Mouse (Mus musculus) granulocyte monocyte progenitor cell, adult 5-6 weeks (primary cell): ENCODE data around the gene Fam160a1. TPM values are rescaled to one million over a fixed set of nuclear protein-coding genes. Genes with fewer than 3 reads are reported as not detected.

ENCODE experiments used
- ATAC-seq: replicated peaks from 2 replicates; pipeline ENCODE4 v1.8.0; 2016; ENCODE audit warnings: mild to moderate bottlenecking, moderate TSS enrichment, inconsistent platforms; ENCODE audit not compliant: poor library complexity, severe bottlenecking
- total RNA-seq, 2 experiments: library from RNA; stranded (forward) in 1 of 2; stranded (reverse) in 1 of 2; fragments of 200-712, 200-1000 nt in 1 of 2; fragments of >200 nt in 1 of 2; fragmentation: Nextera tagmentation in 1 of 2; gene quantifications; 2 replicates each; pipeline ENCODE4 v1.2.3; 2014 to 2017

The Fam160a1 gene
- total RNA-seq, 2 experiments from 2014 or later, result not detected

DNA sequence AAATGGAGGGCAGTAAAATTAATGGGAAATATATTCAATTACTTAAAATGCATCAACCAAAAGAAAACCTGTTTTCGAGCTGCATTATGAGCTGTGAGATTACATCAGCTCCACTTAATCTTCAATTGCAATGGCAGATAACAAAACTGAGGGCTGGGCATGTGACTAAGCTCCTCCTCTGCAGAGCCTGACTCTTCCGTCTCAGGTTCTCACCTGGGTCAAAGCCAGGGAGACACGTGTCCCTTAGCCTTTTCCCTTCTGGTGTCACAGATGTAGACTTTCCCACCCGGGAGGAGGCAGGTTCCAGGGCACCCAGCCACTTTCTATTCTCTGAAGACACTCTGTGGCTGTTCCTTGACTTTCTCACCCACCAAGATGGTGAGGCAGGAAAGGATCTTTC is 12.0 kb upstream of the Fam160a1 start:
- no peak for ATAC-seq

DNA sequence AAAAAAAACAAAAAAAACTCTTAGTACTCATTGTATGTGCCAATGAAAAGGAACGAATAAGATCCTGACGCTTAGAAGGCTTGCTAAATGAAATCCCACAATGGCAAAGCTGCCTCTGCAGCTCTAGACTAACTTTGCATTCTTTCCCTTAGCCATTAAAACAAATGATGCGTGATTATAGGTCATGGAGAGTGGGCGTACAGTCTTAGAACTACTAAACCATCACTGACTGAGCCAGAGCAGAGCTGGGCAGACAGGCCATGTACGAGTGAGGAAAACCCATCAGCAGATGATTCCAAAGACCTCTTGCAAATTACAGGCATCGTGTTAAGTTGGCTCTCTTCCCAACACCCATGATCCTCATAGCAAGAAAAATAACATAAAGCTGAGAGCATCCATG is 10.7 kb upstream of the Fam160a1 start:
- ATAC-seq, result no peak

DNA sequence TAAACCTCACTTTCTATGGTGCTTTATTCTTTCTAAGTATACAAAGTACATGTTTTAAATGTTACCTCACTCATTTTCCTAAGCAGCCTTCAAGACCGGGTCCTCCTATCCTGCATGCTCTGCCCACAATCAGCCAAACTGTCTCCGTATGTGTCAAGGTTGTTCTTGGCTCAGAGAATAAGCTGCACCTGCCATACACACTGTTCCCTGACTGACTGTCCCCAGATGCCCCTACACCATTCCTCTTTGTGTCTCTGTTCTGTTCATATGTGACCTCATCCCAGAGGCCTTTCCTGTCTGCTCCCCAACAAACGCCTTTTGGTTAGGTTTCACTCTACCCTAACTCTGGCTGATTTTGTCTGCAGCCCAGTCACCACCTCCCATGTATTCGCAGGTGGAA is 10.2 kb upstream of the Fam160a1 start:
- ATAC-seq, result no peak

DNA sequence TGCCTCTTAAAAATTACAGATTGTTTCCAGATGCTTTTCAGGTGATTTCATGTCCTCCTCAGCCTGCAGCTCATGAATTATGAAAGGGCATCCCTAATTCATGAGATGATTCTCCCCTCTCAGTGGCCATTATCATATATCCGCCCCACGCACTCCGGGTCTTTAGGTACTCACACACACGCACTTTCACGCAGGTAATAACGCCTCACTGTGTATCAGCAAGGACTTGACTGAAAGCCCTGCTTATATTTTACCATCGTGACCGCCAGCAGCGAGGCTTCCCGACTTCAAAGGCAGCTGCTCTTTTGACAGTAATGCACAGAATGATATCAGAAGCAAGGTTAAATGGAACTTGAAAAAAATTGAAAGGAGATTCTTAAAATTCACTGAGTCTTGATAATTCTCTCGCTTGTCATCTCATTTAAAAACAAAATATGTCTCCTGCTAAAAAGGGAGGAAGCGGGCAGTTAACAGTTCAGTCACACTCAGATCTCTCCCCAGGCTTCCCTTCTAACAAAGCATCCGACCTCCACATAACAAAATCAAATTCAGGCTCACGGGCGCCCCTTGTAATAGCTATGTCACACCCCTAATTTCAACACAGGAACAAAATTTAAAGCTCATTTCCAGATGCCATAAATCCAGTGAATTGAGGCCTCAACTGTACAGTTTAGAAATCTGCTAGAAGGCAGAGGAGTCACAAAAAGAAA is 3.9 kb upstream of the Fam160a1 start:
- ATAC-seq, result no peak

DNA sequence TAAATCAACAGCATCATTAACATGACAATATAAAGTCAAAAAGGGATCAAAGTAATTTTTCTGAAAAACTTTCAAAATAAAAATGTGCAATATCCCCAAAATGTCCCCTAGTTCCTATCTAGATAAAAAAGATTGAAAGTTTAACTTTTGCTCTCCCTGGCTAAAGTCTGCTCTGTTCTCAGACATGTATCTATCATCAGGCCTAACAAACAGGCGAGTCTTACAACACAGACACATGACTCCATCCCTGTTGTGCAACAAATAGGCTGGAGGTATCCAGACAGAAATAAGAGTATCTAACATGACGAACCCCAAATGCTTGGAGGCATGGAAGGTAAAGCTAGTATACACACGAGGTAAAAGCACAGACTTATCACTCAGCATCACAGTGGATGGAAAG is 2.2 kb upstream of the Fam160a1 start:
- ATAC-seq, result no peak

DNA sequence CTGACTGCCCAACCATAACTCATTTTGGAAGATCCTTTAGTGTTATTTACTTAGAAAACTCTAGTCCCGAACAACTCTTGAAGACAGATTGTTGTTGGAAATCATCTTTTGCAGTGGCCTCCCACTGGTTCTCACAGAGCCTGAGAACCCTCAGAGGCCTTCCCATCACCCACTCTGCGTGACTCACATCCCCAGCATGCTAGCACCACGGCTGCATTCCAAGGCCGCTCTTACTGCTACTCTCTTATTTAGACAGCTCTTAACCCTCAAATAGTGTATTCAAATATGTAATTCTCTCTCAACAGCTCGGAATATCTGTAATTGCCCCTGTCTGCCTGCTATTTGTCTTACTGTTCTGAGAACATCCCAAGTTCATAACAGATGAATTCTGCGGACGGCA is 2.9 kb downstream of the Fam160a1 start:
- ATAC-seq, result no peak

DNA sequence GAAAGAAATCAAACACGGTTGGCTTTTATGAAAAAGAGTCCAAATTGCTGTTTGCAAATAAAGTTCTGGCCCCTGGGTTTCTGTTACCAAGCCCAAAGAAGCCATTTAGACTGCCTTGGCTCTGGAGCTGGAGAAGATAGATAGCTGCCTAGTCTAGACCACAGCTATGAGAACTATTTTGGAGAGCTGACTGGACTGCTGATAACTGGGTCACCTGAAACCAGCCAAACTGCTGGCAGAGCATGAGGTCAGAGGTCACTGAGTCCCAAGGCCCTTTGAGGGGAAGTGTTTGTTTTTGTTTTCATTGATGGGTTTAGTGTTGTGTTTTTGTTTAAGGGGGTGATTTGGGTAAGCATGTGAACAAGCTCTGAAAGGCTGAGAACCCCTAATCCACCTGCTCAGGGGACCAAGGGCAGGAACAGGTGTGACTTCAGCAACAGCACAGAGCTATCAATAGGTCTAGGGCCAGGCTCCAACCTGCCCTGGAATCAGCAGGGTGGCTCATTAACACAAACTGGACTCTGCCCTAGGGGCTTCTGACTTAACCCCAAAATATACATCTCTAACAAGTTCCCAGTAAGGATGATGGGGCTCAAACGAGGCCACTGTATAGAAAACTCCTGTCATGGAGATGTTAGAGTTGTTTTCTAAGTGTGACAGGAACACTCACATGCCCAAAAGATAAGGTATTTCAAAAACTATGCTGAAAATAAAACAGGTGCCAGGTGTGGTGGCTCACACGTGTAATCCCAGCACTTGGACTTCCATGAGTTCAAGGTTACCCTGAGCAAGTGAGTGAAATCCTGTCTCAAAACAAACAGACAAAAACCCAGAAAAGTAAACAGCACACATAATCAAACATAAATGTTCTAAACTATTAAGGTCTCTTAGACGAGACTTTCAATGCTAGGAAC is 3.7 kb downstream of the Fam160a1 start:
- no peak for ATAC-seq

DNA sequence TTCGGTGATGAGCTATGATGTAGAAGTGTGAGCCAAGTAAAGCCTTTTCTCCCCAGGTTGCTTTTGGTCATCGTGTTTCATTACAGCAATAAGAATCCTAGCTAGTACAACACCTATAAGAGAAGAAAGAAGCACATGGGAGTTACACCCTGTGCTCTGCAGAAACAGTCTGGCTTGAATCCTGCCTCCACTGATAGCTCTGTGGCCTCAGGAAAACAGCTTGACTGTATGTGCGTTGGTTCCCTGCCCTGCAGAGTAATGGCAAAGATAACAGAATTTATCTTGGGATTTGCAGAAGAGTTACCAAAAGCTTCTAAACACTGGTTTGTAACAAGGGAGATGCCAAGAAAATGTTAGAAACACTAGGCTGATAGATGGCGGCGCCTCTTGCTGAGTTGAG is 5.1 kb downstream of the Fam160a1 start:
- no peak for ATAC-seq

DNA sequence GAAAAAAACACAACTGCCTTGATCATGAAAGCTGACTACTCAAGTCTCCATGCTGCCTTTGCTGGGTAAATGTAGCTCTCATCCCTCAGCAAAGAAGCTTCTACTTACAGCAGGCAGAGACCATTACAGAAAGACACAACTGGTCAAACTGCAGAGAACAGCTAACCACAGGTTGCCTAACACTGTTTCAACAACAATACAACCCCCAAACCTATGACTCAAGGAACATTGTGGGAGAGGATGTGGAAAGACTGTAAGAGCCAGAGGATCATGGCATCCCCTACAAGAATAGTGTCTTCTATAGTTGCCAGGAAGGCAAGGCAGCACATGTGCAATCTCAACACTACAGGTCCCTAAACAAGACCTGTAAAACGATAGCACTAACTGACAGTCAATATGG is 23.9 kb downstream of the Fam160a1 start:
- ATAC-seq, result peak; percentile 25; the same call in 1 of the 2 replicates

DNA sequence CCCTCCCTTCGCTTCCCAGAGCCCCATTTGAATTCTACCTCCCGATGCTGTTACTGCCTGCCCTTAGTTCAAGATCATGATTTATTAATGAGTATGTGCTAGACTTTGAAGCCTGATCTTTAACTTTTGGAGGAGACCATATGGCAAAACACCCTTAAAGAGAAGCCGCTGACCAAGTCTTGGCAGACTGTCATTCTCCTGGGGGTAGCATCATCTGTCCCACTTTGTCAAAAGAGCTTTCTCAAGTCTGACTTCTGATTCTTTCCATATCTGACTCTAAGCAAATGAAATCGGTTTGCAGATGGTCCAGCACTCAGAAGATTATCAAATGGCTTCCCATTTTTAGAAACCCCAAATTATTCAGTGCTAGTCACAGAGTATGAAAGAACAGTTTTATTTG is 27.3 kb downstream of the Fam160a1 start:
- ATAC-seq, result no peak

DNA sequence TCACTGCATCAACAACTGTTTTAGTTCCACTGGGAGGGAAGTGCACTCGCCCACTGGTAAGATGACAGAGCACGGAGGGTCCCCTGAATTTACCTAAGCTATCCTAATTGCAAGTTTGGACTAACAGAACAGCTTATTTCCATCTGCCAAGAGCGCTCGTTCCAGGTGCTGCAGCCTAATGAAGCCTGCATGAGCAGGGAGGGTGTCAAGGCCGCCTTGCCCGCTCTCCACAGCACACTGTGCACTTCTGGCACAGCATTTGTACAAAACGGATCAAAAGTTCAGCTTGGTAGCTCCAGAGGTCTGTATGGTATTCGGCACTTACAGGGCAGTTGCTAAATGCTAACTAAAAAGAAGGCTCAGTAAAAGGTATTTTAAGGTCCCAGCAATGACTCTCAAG is 30.6 kb downstream of the Fam160a1 start:
- no peak for ATAC-seq

DNA sequence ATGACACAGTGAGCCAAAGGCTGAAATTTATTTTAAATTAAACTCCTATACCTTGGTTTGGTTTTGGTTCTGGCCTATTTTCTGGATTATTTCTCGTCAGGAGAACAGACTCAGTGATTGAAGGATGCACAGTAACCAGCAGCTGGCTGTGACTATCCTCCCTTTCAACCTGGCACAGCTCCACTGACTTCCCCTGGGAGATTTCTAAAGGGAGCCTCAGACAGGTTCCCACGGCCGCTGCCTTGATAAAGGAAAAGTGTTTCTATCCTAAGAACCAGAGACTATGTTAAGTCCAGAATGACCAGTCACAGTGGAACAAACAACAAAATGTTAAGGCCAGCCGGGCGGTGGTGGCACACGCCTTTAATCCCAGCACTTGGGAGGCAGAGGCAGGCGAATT is 36.2 kb downstream of the Fam160a1 start:
- no peak for ATAC-seq

DNA sequence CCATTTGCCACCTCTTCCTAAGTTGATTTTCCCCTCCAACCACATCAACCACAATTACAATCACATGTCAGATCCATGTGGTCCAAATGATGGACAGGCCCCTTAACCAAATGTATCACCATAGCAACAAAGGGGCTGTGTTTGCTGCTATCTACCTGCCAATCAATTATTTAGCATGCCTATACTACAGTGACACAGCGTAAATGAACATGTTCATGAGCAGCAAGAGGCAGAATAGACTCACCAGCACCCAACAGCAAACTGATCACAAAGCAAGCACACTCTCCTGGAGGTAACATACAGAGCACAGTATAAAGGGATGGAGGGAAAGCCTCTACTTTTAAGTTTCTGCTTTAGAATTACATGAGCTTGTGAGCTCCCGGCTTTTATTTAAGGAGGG is 36.8 kb downstream of the Fam160a1 start:
- no peak for ATAC-seq

DNA sequence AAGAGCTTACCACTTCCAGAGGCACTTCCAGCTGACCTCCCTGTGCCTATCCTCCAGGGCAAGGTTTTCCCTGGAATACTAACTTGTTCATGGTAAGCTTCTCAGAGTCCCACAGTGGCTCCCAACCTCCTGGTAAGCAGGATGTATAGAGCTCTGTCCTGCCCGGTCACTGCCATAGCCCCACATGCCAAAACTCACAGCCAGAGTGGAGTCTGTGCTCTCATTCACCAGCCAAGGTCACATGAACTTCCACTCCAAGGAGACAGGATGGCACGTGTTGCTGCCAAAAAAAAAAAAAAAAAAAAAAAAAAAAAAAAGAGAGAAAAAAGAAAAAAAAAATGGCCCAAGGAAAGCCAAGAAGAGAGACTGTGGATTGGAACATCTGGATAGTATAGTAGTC is 39.2 kb downstream of the Fam160a1 start:
- no peak for ATAC-seq

DNA sequence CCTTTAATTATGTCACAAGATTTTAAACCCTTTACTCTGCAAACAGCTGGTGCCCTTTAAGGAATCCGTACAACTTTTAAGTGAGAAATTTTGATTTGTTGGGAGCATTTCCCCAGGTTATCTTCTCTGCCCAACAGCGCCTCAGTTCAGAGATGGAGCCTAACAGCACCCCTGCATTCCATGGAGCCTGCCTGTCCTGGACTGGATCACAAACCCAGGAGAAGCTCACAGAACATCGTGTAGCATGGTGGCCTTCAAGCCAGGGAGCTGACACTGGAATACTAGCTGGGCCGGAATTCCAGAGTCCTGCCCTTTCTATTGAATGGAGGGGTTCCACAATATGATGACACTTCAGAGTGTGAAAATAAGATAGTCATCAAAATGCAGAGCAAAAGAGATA is 39.7 kb downstream of the Fam160a1 start:
- no peak for ATAC-seq

DNA sequence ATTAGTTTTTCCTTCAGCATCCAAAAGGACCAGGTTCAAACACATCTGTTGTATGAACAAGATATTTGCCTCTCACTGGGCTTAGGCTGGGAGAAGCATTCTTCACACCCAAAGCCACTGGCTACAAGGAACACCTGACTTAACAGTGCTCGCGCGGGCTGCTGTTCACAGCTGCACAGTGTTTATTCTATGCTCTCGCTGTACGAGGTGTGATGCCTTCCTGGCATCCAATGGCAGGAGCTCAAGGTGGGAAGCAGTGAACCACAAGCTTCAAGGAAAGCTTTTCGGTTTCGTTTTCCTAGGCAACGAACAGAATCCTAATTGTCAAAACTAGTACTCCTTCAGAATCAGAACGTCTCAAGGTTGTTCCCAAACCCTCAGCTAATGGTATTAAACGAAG is 40.4 kb downstream of the Fam160a1 start:
- no peak for ATAC-seq

DNA sequence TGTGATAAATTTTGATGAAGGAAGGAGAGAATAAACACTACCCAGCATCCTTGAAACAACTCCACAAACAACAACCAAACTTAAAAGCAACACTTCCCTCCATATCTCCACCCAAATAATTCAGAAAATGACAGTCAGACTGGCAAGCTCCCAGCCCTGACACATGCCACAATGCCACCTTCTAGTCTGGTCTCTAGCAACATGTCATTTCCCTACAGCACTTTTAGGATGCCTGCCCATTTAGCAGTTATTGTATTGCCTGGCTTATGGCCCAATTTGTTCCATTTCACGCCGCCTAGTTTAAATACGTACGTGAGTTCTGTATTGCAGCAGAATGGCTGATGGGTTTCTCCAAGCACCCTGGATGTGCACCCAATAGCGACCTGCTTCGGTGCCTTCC is 41.0 kb downstream of the Fam160a1 start:
- ATAC-seq, result no peak

DNA sequence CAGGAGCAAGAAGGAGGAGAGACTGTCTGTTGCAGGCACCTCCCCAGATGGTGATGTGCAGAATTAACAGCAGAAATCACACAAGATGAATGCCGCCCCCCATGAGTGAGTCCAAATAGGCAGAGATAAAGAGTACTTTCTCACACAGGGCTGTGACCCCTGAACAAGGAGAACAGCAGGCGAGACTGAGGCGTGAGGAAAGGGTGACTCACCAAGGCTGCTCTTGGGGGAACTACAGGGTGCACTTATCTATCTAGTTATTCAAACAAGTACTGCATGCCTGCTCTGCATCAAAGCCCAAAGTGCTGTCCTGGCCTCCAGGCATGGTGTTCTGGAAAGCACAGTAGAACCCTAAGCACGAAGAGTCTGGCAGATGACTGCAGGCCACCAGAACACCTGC is 43.2 kb downstream of the Fam160a1 start:
- no peak for ATAC-seq

DNA sequence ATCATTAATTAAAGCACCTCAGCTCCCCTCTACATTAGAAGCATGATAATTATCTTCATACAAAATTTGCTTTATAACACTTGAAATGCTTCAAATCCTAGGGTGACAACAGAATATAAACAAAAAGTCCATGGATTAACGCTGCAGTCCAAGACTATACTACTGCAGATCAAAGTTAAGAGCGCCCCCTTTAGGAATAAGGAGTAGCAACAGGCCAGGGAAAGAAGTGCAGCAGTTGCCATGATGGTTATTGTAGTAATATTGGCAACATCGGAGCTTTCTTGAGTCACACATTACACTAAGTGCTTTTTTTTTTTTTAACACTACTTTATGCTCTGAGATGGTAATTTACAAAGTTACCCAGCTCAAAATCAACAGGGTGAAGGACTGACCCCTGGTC is 43.7 kb downstream of the Fam160a1 start:
- no peak for ATAC-seq

DNA sequence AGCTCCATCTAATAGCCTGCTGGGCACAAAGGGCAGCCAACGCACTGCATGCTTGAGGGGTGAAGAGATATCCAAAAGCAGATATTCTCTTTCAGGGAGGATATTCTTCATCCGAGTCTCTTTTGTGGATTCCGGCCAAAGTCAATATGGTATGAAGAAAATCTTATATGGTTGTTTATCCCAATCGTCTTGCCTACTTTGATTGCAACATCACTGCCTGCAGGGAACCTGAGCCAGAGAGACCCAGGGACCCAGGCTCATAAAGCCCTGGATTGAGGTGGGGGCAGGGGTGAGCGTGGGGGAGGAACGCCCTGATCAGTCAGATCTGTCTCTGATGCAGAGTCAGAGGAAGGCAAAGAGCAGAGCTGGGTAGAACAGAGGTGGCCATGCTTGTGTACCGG is 52.2 kb downstream of the Fam160a1 start:
- no peak for ATAC-seq

DNA sequence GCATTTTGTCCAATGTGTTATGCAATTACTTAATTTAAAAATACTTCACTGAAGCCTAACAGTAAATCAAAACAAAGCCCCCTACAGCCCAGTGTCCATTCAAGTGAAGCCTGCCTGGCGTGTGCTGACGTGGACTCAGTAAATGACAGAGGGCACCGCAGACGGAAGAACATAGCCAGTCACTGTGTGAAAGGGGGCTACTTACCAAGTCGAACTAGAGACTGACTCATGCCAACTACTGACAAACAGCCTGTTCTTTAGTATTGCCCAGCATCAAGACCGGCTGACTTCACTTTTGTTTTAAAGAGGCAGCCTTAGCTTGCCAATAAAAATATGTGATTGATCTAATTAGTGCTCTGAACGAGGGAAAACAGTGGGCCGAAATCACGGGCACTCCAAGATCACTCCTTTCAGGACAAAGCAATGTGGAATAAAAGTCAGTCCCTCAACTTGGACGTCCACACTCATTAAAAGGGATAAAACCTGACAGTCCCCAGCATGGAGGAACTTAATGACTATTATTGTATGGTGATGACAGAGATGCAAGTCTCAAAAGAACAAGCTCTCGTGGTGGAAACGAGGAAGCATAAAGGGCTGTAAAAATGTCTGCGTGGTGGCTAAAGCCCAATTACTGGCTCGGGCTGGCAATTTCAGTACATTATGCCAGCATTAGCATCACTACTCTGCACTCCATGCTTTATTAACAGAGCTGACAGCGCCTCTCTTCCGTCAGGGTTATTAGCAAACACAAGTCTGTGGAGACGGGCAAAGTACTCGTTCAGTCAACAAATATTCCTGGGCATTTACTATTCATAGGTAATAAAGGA is 52.9 kb downstream of the Fam160a1 start:
- no peak for ATAC-seq
